Mouse (Mus musculus) heart, postnatal 36 days (tissue): ENCODE measurements at regions not wholly inside any gene's neighbourhood (a gene's known extent, or its start where the extent isn't known, plus 50 kb on each side); places are given as distances from the start of the nearest gene placed in this dataset.

Source experiments
- DNase-seq, 2 experiments: peaks; one replicate each; pipeline ENCODE4 v3.0.0; 2021 to 2022
- intact Hi-C: fragments of 180-260 bp; cut with DNase I; formaldehyde crosslinking; loops from one replicate; pipeline ENCODE4 v1.15.1; 2025

- intact Hi-C loops: no loop called here
- no peak for DNase-seq
These were observed 646.0 kb upstream of the 3110018I06Rik start for GRCm38 (mm10) chr12:106842396-106842795.

- no peak for DNase-seq
- intact Hi-C loops: no loop called here
These were observed 636.8 kb upstream of the 3110018I06Rik start for GRCm38 (mm10) chr12:106851666-106852065.

DNA sequence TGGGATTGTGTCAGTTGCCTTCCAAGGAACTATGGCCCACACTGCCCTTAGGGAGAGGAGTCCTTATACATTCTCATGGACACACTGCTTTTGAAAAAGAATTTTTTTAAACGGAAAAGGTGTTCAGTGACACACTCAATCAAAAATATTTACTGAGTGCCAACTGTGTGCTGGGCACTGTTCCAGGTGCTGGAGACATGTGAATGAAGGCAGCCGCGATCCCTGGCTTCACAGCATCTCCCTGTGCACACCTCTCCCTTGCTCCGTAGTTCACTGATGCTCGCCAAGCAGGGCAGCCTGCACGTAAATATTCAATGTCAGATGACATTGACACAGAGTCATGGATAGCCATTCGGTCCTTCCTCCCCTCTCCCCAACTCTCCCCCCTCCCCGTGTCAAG lies 635.7 kb upstream of the 3110018I06Rik start:
- intact Hi-C loops: no loop called here
- no peak for DNase-seq

GRCm38 (mm10) chr12:106853711-106854240 lies 634.7 kb upstream of the 3110018I06Rik start:
- no peak for DNase-seq

DNA sequence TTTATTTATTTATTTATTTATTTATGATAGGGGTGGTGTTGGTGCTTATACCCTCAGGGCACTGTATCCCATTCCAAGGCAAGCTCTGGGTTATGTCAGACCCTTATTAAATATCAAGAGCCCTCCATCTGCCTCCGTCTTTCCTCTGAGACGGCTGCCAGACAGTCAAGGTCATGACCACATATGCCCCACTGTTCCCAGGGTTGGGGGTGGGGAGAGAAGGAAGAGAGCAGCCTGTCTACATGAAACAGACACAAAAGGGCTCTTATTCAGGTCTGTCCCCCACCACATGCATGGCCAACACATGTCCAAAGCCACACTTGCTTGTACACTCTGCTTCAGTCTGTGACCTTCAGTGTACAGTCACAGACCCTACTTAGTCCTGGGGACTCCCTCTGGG lies 632.9 kb upstream of the 3110018I06Rik start:
- intact Hi-C loops: no loop called here
- DNase-seq: no peak

More at GRCm38 (mm10) chr12:106853711-106854240, 634.7 kb upstream of the 3110018I06Rik start:
- intact Hi-C loops: no loop called here

GRCm38 (mm10) chr12:106861638-106862037 lies 626.8 kb upstream of the 3110018I06Rik start:
- intact Hi-C loops: no loop called here
- DNase-seq: no peak

DNA sequence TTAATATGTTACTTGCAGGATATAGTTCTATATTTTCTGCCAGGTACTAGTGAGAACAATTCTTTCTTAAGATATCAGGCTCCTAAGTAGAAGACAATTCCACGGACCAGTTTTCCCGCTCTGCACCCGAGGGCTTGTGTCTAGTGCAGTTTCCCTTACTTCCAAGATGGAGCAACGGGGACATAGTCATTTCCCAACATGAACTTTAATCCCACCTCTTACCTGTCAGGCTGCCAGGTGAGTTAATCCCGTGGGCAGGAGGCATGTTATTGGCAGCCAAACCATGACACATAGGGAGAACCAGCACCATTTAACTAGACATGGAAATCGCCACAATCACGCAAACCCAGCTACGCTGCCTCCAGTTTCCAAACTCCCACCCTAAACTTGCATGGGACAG lies 624.4 kb upstream of the 3110018I06Rik start:
- no peak for DNase-seq
- intact Hi-C loops: no loop called here

DNA sequence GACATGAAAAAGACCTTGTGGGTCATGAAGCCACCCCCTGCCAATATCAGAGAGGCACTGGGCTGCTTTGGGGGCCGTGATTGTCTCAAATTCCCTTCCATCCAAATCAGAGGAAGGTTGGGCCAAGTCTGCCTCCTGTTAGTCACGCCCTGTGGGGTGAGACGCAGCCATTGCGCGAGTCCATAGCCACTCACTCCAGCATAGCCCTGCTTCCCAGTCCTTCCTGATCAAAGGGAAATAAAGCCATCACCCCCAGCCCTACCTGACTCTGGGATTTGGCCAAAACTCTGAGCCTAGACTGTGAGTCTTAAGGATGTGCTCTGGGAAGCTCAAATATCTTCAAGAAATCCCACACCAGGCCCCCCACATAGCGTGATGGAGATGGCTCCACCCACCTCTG lies 620.4 kb upstream of the 3110018I06Rik start:
- DNase-seq: no peak
- intact Hi-C loops: no loop called here

- intact Hi-C loops: no loop called here
- DNase-seq: no peak
These were observed 617.0 kb upstream of the 3110018I06Rik start for GRCm38 (mm10) chr12:106871481-106871880.

- DNase-seq: no peak
- intact Hi-C loops: no loop called here
These were observed 615.3 kb upstream of the 3110018I06Rik start for GRCm38 (mm10) chr12:106872966-106873730.

DNA sequence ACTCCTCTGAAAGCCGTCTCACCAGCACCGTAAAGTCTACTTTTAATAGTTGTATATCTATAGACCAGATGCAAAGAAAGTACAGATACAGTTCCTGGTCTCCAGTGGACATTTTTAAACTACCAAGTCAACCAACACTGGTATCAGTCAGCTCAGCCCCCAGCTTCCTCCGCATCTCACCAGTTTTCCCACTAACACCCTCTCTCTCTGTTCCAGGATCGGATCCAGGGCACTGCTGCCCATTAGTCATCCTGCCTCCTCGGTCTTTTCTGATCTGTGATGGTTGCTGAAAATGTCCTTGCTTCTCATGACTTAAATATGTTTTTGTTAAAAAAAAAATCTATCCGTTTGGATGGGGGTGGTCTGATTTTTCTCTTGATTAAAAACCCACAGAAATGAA lies 598.1 kb upstream of the 3110018I06Rik start:
- DNase-seq: no peak
- intact Hi-C loops: no loop called here

- intact Hi-C loops: no loop called here
- DNase-seq: no peak
These were observed 594.4 kb upstream of the 3110018I06Rik start for GRCm38 (mm10) chr12:106894061-106894460.

DNA sequence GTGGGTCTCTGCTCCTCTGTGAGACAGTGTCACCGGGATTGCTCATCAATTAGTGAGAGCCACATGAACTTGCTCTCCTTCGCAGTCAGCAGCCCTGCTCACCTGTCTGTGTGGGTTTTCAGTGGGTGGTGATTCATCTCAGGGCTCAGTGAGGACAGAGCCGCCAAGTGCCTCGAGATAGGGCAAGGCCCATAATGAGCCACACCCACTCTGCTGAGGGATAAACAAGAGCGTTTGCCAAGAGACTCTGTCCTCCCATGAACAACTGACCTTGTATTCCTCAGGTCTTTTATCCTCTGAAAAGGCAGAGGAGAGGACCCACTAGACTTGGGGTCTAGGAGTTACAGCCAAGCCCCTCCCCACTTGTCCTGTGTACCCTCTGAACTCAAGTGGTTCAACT lies 584.2 kb upstream of the 3110018I06Rik start:
- DNase-seq: no peak
- intact Hi-C loops: no loop called here

DNA sequence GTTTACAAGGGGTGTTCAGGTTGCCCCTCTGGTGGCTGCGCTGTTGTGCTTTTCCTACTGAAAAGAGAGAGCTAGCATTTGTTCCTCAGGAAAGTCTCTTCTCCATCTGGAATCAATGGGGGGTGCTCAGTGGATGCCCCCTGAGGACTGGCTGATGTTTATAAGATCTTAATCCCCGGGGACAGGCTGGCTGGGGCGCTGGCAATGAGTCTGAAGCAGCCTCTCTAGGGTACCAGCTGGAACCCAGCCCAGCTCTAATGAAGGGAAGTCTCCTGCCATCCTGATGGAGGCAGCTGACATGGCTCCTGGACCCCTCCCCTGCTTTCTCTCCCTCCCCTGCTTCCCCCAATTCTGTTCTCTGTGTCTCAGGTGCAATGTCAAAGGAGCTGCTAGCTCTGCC lies 575.6 kb upstream of the 3110018I06Rik start:
- no peak for DNase-seq
- intact Hi-C loops: no loop called here

DNA sequence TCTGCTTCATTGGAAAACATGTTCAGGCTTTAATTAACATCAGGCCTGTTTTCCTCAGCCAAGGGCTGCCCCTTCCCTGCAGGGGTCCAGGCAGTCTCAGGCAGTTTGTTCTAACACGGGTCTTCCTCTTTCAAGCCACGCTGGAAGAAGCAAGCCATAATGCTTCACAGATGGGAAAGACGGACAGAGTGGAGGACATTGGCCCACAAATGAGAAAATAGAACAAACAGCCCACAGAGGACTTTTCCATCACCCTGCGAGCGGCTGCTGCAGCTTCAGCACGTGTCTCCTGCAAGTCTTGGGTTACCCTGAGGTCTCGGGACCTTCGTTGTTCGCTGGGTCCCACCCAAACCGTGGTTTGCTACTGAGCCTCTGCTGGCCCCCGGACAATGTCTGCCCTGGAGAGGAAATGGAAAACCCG lies 565.9 kb upstream of the 3110018I06Rik start:
- no peak for DNase-seq
- intact Hi-C loops: no loop called here

DNA sequence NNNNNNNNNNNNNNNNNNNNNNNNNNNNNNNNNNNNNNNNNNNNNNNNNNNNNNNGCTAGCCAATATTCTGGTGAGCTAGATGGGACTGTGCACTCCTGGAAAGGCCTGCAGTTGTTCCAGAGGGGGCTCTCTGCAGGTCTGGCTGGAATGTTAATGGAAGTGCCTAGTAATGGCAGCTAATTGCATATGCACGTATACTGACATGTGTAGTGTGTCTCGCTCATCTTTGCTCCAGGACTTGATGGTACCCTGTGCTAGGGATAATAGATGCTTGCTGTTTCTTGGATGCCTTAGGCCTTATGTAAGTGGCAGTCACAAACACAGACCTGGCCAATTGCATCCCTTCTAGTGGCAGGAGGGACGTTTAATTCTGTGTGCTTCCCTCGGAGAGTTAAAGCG lies 560.0 kb upstream of the 3110018I06Rik start:
- DNase-seq: no peak
- intact Hi-C loops: no loop called here

DNA sequence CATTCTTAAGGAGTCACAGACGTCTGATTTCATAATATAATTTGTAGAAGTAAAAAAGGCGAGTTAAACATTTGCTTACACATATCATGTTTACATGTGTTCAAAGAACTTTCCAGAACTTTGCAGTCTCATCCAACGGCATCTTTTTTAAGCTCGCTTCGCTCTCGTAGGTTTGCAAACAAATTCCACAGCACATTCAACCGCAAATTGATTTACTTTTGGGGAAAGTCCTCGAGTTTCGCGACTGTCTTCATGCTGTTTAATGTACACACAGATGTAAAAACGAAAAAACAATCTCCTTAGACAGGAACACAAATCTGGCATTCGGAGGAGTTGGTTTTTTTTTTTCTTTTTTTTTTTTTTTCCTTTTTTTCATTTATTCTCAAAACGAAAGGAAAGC lies 559.3 kb upstream of the 3110018I06Rik start:
- no peak for DNase-seq
- intact Hi-C loops: no loop called here

- intact Hi-C loops: no loop called here
- no peak for DNase-seq
These were observed 556.8 kb upstream of the 3110018I06Rik start for GRCm38 (mm10) chr12:106931591-106931990.

DNA sequence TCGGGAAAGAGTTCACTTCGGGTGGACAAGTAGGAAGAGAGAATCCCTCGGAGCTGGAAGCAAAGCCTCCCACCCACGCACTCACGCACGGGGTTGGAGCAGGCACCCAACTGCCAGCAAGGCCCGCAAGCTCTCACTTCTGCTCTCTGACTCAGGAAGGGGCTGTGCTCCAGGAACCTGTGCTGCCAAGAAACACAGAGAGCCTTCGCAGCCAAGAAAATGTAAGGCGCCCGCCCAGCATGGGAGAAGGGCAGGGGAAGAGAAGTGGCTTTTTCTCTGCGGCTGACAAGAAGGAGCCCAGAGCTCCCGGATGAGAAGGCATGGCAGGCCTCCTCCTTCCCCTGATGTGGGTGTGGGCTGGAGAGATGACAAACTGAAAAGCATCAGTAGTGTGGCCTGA lies 549.1 kb upstream of the 3110018I06Rik start:
- DNase-seq: peak; percentile 8 to 17
- intact Hi-C loops: no loop called here

GRCm38 (mm10) chr12:106943874-106944273 lies 544.6 kb upstream of the 3110018I06Rik start:
- DNase-seq: no peak
- intact Hi-C loops: no loop called here

DNA sequence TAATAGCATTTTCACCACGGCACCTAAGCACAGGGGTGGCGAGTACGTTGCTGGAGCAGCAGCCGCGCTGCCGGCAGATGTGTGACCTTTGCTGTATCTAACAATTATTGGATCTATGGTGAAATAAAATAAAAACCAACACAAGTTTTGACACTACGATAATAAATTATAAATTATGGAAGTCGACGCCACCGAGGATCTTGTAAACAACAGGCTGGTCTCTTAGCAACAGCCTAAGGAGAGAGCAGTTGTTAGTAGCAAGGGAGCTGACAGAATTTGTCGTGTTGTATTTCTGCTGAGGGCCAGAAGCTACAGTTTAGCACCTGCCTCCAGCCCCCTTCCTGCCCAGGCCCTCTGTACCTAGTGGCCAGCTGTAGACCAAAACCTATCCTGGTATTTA lies 535.8 kb upstream of the 3110018I06Rik start:
- no peak for DNase-seq
- intact Hi-C loops: no loop called here

GRCm38 (mm10) chr12:106955778-106956177 lies 532.7 kb upstream of the 3110018I06Rik start:
- peak; percentile 36 to 51 for DNase-seq
- intact Hi-C loops: no loop called here

DNA sequence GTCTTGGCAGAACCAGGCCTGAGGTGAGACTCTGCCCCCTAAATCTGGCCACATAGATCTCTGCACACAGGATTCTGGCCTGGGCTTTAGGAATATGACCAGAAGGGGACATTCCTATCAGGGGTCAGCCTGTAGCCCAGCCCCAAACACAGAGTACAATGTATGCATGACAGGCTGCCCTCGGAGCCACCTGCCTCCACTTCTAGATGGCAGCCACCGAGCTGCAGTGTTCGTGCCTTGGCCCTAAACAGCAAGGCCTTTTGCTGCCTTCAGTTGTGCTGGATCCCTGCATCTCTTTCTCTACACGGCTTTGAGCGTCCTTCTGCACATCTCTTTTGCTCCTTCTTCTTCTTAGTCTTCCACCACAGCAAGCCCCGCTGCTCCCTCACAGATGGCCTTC lies 532.2 kb upstream of the 3110018I06Rik start:
- intact Hi-C loops: no loop called here
- no peak for DNase-seq
